ENCODE assay signal across 10 mouse cellular contexts in genomic region chr9:107698611-107699190, GRCm38 (mm10). TPM values are rescaled to one million over a fixed set of nuclear protein-coding genes. Genes with fewer than 3 reads are reported as not detected.
DNase-seq lines count a peak whose midpoint lies in the region; ATAC-seq and TF ChIP-seq lines count a peak whose summit lies in the region.
"Had no signal": no experiment of that assay in that cellular context is flagged by ENCODE, and none has a peak within 500 bp of the region (broad histone marks: within the 10 kb centered on the region; RNA-seq: fewer than 3 reads in every experiment).

No protein-coding gene starts in this region.

- no peak overlapping the region for H3K9ac ChIP-seq in ES-E14 (ENCODE audit: insufficient read depth, low read depth, low read length, poor library complexity, severe bottlenecking)
- peak overlapping the region; percentile 25 for H3K9ac ChIP-seq in embryonic facial prominence, embryonic 11.5 days (replicated peaks; ENCODE audit: low read length)

- intact Hi-C loops in left cerebral cortex, postnatal 25 days (cut with DNase I), result no loop called here

- DNase-seq in ES-E14 (ENCODE audit: low read depth, low spot score), result no peak
- DNase-seq in embryonic facial prominence, embryonic 11.5 days (ENCODE audit: low spot score), result peak; percentile 21
- peak; percentile 71 for DNase-seq in kidney, adult 2 months
- DNase-seq in midbrain, embryonic 10.5 days (ENCODE audit: low spot score), result peak; percentile 75
- DNase-seq in c-Kit-positive CD71-positive TER-119-positive erythroid progenitor cells, embryonic 14.5 days (ENCODE audit: low spot score), result no peak
- no peak for DNase-seq in adrenal gland, adult 2 months
- DNase-seq in urinary bladder, adult 2 months (ENCODE audit: low spot score), result no peak
- DNase-seq in left cerebral cortex, postnatal 25 days (ENCODE audit: low spot score in 2 of 2), result no peak

- H3K4me3 ChIP-seq in ES-E14 (ENCODE audit: insufficient read depth in 1 of 2, low read depth in 1 of 2, low read length in 2 of 2, poor library complexity in 1 of 2, severe bottlenecking in 1 of 2), result peak overlapping the region; percentile 8 to 24; a peak in 1 of 4 replicates
- H3K4me3 ChIP-seq in embryonic facial prominence, embryonic 11.5 days (ENCODE audit: low read depth, low read length), result 0 out of 2 replicates have a peak overlapping the region, but pooled peaks have one; percentile 7
- no peak overlapping the region for H3K4me3 ChIP-seq in kidney, adult 2 months (ENCODE audit: insufficient read depth, low read depth, low read length)
- H3K4me3 ChIP-seq in midbrain, embryonic 10.5 days, result peak overlapping the region; percentile 33

- peaks cover 3 to 20% of the 10 kb centered on the region in 2 experiments; a peak in 2 of 4 replicates for H3K4me1 ChIP-seq in ES-E14 (ENCODE audit: control insufficient read depth in 2 of 2, insufficient read depth in 2 of 2, low read length in 2 of 2, poor library complexity in 1 of 2)
- peaks cover 39% of the 10 kb centered on the region for H3K4me1 ChIP-seq in embryonic facial prominence, embryonic 11.5 days (ENCODE audit: control insufficient read depth, insufficient read depth, low read length)
- H3K4me1 ChIP-seq in kidney, adult 2 months (ENCODE audit: control insufficient read depth, insufficient read depth, low read length), result peaks cover 19% of the 10 kb centered on the region
- H3K4me1 ChIP-seq in midbrain, embryonic 10.5 days, result peaks cover 100% of the 10 kb centered on the region

- in situ Hi-C loops in ES-E14 (cut with MboI; ENCODE audit: low sequenced_read_pairs in 2 of 2, unreplicated experiment in 2 of 2), result no loop called here

- no peaks in the 10 kb centered on the region; the same call in 1 of the 2 replicates for H3K36me3 ChIP-seq in ES-E14 (ENCODE audit: control insufficient read depth, insufficient read depth, low read length, poor library complexity, severe bottlenecking)
- H3K36me3 ChIP-seq in embryonic facial prominence, embryonic 11.5 days (replicated peaks; ENCODE audit: control insufficient read depth, insufficient read depth, low read depth, low read length), result no peaks in the 10 kb centered on the region; the same call in 1 of the 2 replicates
- no peaks in the 10 kb centered on the region for H3K36me3 ChIP-seq in kidney, adult 2 months (ENCODE audit: control insufficient read depth, insufficient read depth, low read length)
- H3K36me3 ChIP-seq in midbrain, embryonic 10.5 days, result peaks cover 59% of the 10 kb centered on the region

- peak overlapping the region; percentile 30 for H3K4me2 ChIP-seq in embryonic facial prominence, embryonic 11.5 days (ENCODE audit: low read depth, low read length)

- TF ChIP-seq CTCF in kidney, adult 2 months (conservative IDR thresholded peaks at IDR 0.05; ENCODE audit: insufficient read depth, insufficient read length, low read depth, low read length), result no peak; the same call in 1 of the 2 replicates

- H3K27me3 ChIP-seq in embryonic facial prominence, embryonic 11.5 days (ENCODE audit: control insufficient read depth, insufficient read depth, low read length), result no peaks in the 10 kb centered on the region
- H3K27me3 ChIP-seq in kidney, adult 2 months (replicated peaks; ENCODE audit: control insufficient read depth, insufficient read depth, low read length), result no peaks in the 10 kb centered on the region
- no peaks in the 10 kb centered on the region for H3K27me3 ChIP-seq in midbrain, embryonic 10.5 days (ENCODE audit: low read depth, poor library complexity, severe bottlenecking)

- 13% methylated on average over 14 of the region's 14 CpGs for WGBS in embryonic facial prominence, embryonic 11.5 days
- WGBS in kidney, adult 2 months, result 27% methylated on average over 14 of the region's 14 CpGs
- 4% methylated on average over 14 of the region's 14 CpGs for WGBS in midbrain, embryonic 10.5 days

- TF ChIP-seq POLR2A in kidney, adult 2 months (IDR thresholded peaks at IDR 0.05; ENCODE audit: low read depth, low read length), result no peak

- no peak overlapping the region for H3K27ac ChIP-seq in ES-E14 (ENCODE audit: insufficient read depth, low read depth, low read length, poor library complexity, severe bottlenecking)
- H3K27ac ChIP-seq in embryonic facial prominence, embryonic 11.5 days (replicated peaks; ENCODE audit: low read depth, low read length), result peak overlapping the region; percentile 48; the same call in 1 of the 2 replicates
- H3K27ac ChIP-seq in kidney, adult 2 months (ENCODE audit: insufficient read depth, low read depth, low read length), result peak overlapping the region; percentile 36; the same call in 1 of the 2 replicates
- peak overlapping the region; percentile 90 for H3K27ac ChIP-seq in midbrain, embryonic 10.5 days (replicated peaks)

- no peaks in the 10 kb centered on the region for H3K9me3 ChIP-seq in ES-E14 (ENCODE audit: control insufficient read depth, insufficient read depth, low read depth, low read length)
- H3K9me3 ChIP-seq in embryonic facial prominence, embryonic 11.5 days (replicated peaks; ENCODE audit: control insufficient read depth, low read length), result no peaks in the 10 kb centered on the region
- no peaks in the 10 kb centered on the region for H3K9me3 ChIP-seq in midbrain, embryonic 10.5 days (replicated peaks)

- no peak for ATAC-seq in embryonic facial prominence, embryonic 11.5 days (replicated peaks; ENCODE audit: insufficient number of reproducible peaks, low FRiP score, low TSS enrichment, low read depth)

TF ChIP-seq in ES-E14, 5 proteins besides CTCF, POLR2A, EP300 and RAD21:
- no peak for TF ChIP-seq HCFC1 (IDR thresholded peaks at IDR 0.05; ENCODE audit: borderline replicate concordance, insufficient read depth, low read length)
- TF ChIP-seq CHD2 (IDR thresholded peaks at IDR 0.05; ENCODE audit: low read depth, low read length), result no peak
- TF ChIP-seq ZNF384 (IDR thresholded peaks at IDR 0.05; ENCODE audit: low read depth, low read length), result no peak
- TF ChIP-seq MAFK (IDR thresholded peaks at IDR 0.05; ENCODE audit: insufficient read depth, low read depth, low read length), result no peak
- no peak for TF ChIP-seq ZC3H11A (IDR thresholded peaks at IDR 0.05; ENCODE audit: borderline replicate concordance, low read depth, low read length)

RNA-seq across cellular contexts. Expression of gene Sema3f, which starts 11.6 kb away (rescaled TPM):
- total RNA-seq in ES-E14 (2012; rRNA removed), result 11.5 and 11.6 TPM in 2 replicates
- polyA plus RNA-seq in embryonic facial prominence, embryonic 11.5 days (2014; fragmentation: Nextera tagmentation; extraction: Ambion mirVana), result 17.6 and 17.7 TPM in 2 replicates
- 39.1 and 45.5 TPM in 2 replicates for polyA plus RNA-seq in kidney, adult 2 months (2012; rRNA removed)
- 14.9 and 17.2 TPM in 2 replicates for polyA plus RNA-seq in midbrain, embryonic 10.5 days (2016; fragmentation: Nextera tagmentation; extraction: Ambion mirVana)
- 10 to 100 TPM; 27.2 to 34.8 TPM for total RNA-seq in adrenal gland, adult 2 months (2021)
- polyA plus RNA-seq in adrenal gland, adult 2 months (2012; rRNA removed), result 95.1 and 106 TPM in 2 replicates
- polyA plus RNA-seq in urinary bladder, adult 2 months (2012; rRNA removed), result 110 and 111 TPM in 2 replicates
- total RNA-seq in left cerebral cortex, postnatal 25 days (2021), result 10 to 100 TPM; 16.6 to 17.8 TPM

RNA-seq across cellular contexts. Expression of gene Gnat1, which starts 19.2 kb away (rescaled TPM):
- 1.2 and 1.8 TPM in 2 replicates for total RNA-seq in ES-E14 (2012; rRNA removed)
- polyA plus RNA-seq in embryonic facial prominence, embryonic 11.5 days (2014; fragmentation: Nextera tagmentation; extraction: Ambion mirVana), result 1.4 TPM in 1 of 2 replicates, not detected in the other
- polyA plus RNA-seq in kidney, adult 2 months (2012; rRNA removed), result 0.09 and 0.22 TPM in 2 replicates
- 3.2 and 3.6 TPM in 2 replicates for polyA plus RNA-seq in midbrain, embryonic 10.5 days (2016; fragmentation: Nextera tagmentation; extraction: Ambion mirVana)
- under 1 TPM in 1 of 2 experiments, not detected in 1; 0.37 TPM for total RNA-seq in adrenal gland, adult 2 months (2021)
- 0.10 and 0.16 TPM in 2 replicates for polyA plus RNA-seq in adrenal gland, adult 2 months (2012; rRNA removed)
- 0.06 TPM in 1 of 2 replicates, not detected in the other for polyA plus RNA-seq in urinary bladder, adult 2 months (2012; rRNA removed)
- total RNA-seq in left cerebral cortex, postnatal 25 days (2021), result under 1 TPM; 0.18 to 0.21 TPM
- total RNA-seq: gastrocnemius, adult 8-10 months; neutrophil, adult 5-6 weeks had no signal

RNA-seq across cellular contexts. Expression of gene Slc38a3, which starts 29.4 kb away (rescaled TPM):
- 2.9 and 8.9 TPM in 2 replicates for total RNA-seq in ES-E14 (2012; rRNA removed)
- 7.0 and 7.6 TPM in 2 replicates for polyA plus RNA-seq in embryonic facial prominence, embryonic 11.5 days (2014; fragmentation: Nextera tagmentation; extraction: Ambion mirVana)
- 77.9 and 139 TPM in 2 replicates for polyA plus RNA-seq in kidney, adult 2 months (2012; rRNA removed)
- polyA plus RNA-seq in midbrain, embryonic 10.5 days (2016; fragmentation: Nextera tagmentation; extraction: Ambion mirVana), result 9.3 and 11.6 TPM in 2 replicates
- 1 to 10 TPM in 1 of 2 experiments, under 1 TPM in 1; 0.48 to 2.7 TPM for total RNA-seq in adrenal gland, adult 2 months (2021)
- polyA plus RNA-seq in adrenal gland, adult 2 months (2012; rRNA removed), result 1.7 and 4.1 TPM in 2 replicates
- polyA plus RNA-seq in urinary bladder, adult 2 months (2012; rRNA removed), result 0.44 and 0.45 TPM in 2 replicates
- 10 to 100 TPM; 69.9 to 81.4 TPM for total RNA-seq in left cerebral cortex, postnatal 25 days (2021)
- total RNA-seq: neutrophil, adult 5-6 weeks had no signal

Comparison
In these comparisons a context has a peak if more than half of its experiments do, and no peak if none do; other contexts are left out.
1. DNase-seq: peak in embryonic facial prominence, embryonic 11.5 days (single experiment), kidney, adult 2 months (single experiment) and midbrain, embryonic 10.5 days (single experiment); none in ES-E14 (single experiment), c-Kit-positive CD71-positive TER-119-positive erythroid progenitor cells, embryonic 14.5 days (single experiment), adrenal gland, adult 2 months (single experiment), urinary bladder, adult 2 months (single experiment) and left cerebral cortex, postnatal 25 days (0 of 2).